Mouse (Mus musculus): ENCODE measurements around the gene Ppp1r12b. TPM values are rescaled to one million over a fixed set of nuclear protein-coding genes. Genes with fewer than 3 reads are reported as not detected.
"Not testable (repeated sequence)": the region's sequence is repeated elsewhere in the genome, so short reads cannot be mapped to it uniquely, and the experiment has no call there.

Gene Ppp1r12b
- polyA plus RNA-seq, 1 experiment from 2014 or later = 5.4 TPM

DNA sequence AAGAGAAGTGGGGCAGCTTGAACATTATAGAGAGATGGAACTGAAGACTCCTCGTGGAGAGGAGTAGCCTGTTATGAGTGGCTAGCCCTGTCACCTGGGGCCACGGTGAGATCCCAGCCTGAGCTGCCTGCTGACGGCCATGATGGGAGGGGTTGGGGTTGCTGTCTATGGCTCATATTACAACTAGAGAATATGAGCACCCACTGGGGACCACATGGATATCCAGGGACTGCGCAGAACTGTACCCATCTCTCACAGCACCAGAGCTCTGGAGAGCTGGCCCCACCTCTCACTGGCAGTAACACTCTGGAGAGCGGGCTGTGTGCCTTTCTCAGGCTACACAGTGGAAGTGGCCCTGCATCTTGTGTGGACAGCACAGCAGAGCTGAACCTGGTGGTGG lies 104.5 kb downstream of the Ppp1r12b start:
- no peak for TF ChIP-seq CTCF (IDR thresholded peaks at IDR 0.05)
- no peak for TF ChIP-seq EP300 (IDR thresholded peaks at IDR 0.05)
- Histone ChIP-seq H3K9me3 (ENCODE audit: low read length) (no peaks in the 10 kb centered on the region), H3K4me2 (replicated peaks; ENCODE audit: low read depth, low read length) (no peak overlapping the region), H3K9ac (replicated peaks; ENCODE audit: low read depth) (no peak overlapping the region), H3K4me3 (ENCODE audit: low read depth, low read length) (no peak overlapping the region), H3K27me3 (replicated peaks; ENCODE audit: insufficient read depth, low read length) (no peaks in the 10 kb centered on the region), H3K4me1 (ENCODE audit: insufficient read depth, low read depth, low read length) (no peaks in the 10 kb centered on the region), H3K27ac (ENCODE audit: low read length) (no peak overlapping the region), H3K36me3 (ENCODE audit: insufficient read depth, low read length) (no peaks in the 10 kb centered on the region)
- DNase-seq (ENCODE audit: low spot score) (no peak), ATAC-seq (no peak)
- WGBS = 83% methylated on average over 5 of the region's 5 CpGs

DNA sequence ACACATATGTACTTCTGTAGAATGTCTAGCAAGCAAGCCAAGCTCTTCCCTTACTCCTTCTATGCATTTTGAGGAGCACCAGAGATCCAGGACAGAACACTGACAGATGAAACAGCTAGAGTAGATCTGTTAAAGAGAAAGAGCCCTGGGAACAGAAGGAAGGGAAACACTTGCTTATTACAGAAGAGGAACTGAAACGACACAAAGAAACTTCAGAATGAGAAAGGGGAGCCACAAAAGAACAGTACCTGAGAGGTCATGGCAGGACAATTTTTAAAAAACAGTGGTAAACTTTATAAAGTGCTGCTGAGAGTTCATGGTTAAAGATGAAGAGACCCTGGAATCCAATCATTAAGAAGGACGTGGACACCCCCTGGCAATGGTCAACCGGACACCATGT lies 105.4 kb downstream of the Ppp1r12b start:
- H3K4me1 ChIP-seq (ENCODE audit: insufficient read depth, low read depth, low read length) = no peaks in the 10 kb centered on the region
- no peaks in the 10 kb centered on the region for H3K36me3 ChIP-seq (ENCODE audit: insufficient read depth, low read length)
- TF ChIP-seq CTCF (IDR thresholded peaks at IDR 0.05) (no peak), EP300 (IDR thresholded peaks at IDR 0.05) (no peak)
- no peak overlapping the region for H3K4me3 ChIP-seq (ENCODE audit: low read depth, low read length)
- no peaks in the 10 kb centered on the region for H3K9me3 ChIP-seq (ENCODE audit: low read length)
- no peak overlapping the region for H3K27ac ChIP-seq (ENCODE audit: low read length)
- ATAC-seq = no peak
- 95% methylated on average over 3 of the region's 3 CpGs for WGBS
- H3K9ac ChIP-seq (replicated peaks; ENCODE audit: low read depth) = no peak overlapping the region
- no peaks in the 10 kb centered on the region for H3K27me3 ChIP-seq (replicated peaks; ENCODE audit: insufficient read depth, low read length)
- no peak for DNase-seq (ENCODE audit: low spot score)
- H3K4me2 ChIP-seq (replicated peaks; ENCODE audit: low read depth, low read length) = no peak overlapping the region

DNA sequence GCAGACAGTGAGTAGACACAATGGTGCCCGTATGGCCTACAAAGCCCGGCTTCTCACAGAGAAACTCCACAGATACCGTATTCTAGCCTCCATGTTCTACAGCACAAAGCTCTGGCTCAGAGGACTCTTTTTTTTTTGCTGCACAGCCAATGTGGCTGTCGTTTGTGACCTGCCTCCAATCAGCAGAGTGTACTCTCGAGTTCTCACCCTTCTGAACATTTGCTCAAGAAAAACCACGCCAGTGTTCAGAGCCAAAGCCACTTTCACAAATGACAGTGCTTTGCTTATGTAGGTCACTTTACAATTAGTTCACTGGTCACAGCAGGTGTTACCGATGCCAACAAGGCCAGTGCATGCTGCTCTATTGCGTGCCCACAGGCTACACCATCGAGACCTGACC lies 107.9 kb downstream of the Ppp1r12b start:
- Histone ChIP-seq H3K36me3 (ENCODE audit: insufficient read depth, low read length) (no peaks in the 10 kb centered on the region), H3K4me2 (replicated peaks; ENCODE audit: low read depth, low read length) (no peak overlapping the region), H3K27me3 (replicated peaks; ENCODE audit: insufficient read depth, low read length) (no peaks in the 10 kb centered on the region), H3K4me1 (ENCODE audit: insufficient read depth, low read depth, low read length) (no peaks in the 10 kb centered on the region), H3K9me3 (ENCODE audit: low read length) (no peaks in the 10 kb centered on the region), H3K27ac (ENCODE audit: low read length) (no peak overlapping the region), H3K9ac (replicated peaks; ENCODE audit: low read depth) (no peak overlapping the region), H3K4me3 (ENCODE audit: low read depth, low read length) (no peak overlapping the region)
- 81% methylated on average over 9 of the region's 9 CpGs for WGBS
- ATAC-seq (no peak), DNase-seq (ENCODE audit: low spot score) (no peak)
- TF ChIP-seq EP300 (IDR thresholded peaks at IDR 0.05) = no peak
- no peak for TF ChIP-seq CTCF (IDR thresholded peaks at IDR 0.05)

DNA sequence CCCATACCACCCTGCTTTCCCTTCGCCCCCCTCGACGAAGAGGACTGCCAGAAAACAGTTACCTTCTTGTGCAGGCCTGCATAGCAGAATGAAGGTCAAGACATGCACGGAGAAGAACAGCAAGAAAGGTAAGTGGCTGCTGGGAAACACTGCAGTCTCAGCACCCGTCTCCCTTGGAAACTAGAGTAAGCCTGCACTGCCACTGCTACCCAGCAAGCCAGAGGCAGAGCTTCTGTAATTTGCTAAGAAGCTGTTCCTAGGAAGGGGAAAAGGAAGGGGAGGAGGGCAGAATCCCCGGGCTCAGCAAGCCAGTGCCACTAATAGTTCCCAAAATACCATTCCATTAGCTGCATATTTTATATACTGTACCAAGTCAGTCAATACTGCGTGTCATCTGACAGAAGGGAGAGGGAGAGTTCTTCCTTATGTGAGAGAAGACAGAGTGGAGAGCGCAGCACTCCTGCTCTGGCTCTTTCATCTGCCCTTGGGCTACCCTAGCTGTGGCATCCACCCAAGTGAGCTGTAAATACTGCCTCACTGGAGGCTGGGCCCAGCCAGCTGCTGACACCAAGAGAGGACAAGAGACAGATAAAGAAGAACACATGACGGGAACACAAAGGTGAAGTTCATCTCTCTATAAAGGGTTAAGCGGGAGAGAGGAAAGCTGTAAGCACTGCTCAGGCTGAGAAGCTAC lies 109.3 kb downstream of the Ppp1r12b start:
- H3K27ac ChIP-seq (ENCODE audit: low read length) = no peak overlapping the region
- ATAC-seq (no peak), DNase-seq (ENCODE audit: low spot score) (no peak)
- no peaks in the 10 kb centered on the region for H3K4me1 ChIP-seq (ENCODE audit: insufficient read depth, low read depth, low read length)
- WGBS = 78% methylated on average over 10 of the region's 10 CpGs
- no peaks in the 10 kb centered on the region for H3K9me3 ChIP-seq (ENCODE audit: low read length)
- H3K9ac ChIP-seq (replicated peaks; ENCODE audit: low read depth) = no peak overlapping the region
- H3K4me3 ChIP-seq (ENCODE audit: low read depth, low read length) = no peak overlapping the region
- no peaks in the 10 kb centered on the region for H3K27me3 ChIP-seq (replicated peaks; ENCODE audit: insufficient read depth, low read length)
- TF ChIP-seq CTCF (IDR thresholded peaks at IDR 0.05) (no peak), EP300 (IDR thresholded peaks at IDR 0.05) (no peak)
- H3K4me2 ChIP-seq (replicated peaks; ENCODE audit: low read depth, low read length) = no peak overlapping the region
- H3K36me3 ChIP-seq (ENCODE audit: insufficient read depth, low read length) = no peaks in the 10 kb centered on the region

DNA sequence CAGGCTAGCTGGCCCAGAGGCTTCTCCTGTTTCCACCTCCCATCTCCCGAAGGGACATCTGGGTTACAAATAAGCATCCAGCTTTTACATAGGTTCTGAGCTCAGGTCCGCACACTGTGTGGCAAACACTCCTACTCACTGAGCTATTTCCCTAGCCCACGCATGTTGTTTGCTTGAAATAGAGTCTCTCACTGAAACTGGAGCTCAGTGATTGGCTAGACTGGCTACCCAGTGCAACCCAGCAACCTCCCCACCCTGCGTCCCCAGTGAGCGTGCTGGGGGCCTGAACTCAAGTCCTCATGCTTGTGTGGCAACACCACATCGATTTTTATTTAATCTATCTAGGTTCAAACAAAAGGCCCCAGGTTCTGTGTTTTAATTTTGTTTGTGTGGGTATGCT lies 112.4 kb downstream of the Ppp1r12b start:
- Histone ChIP-seq H3K36me3 (ENCODE audit: insufficient read depth, low read length) (no peaks in the 10 kb centered on the region; the same call in 1 of the 2 replicates), H3K9ac (replicated peaks; ENCODE audit: low read depth) (no peak overlapping the region), H3K4me3 (ENCODE audit: low read depth, low read length) (no peak overlapping the region), H3K27me3 (replicated peaks; ENCODE audit: insufficient read depth, low read length) (no peaks in the 10 kb centered on the region), H3K4me1 (ENCODE audit: insufficient read depth, low read depth, low read length) (no peaks in the 10 kb centered on the region), H3K4me2 (replicated peaks; ENCODE audit: low read depth, low read length) (no peak overlapping the region), H3K27ac (ENCODE audit: low read length) (no peak overlapping the region), H3K9me3 (ENCODE audit: low read length) (no peaks in the 10 kb centered on the region)
- 86% methylated on average over 6 of the region's 6 CpGs for WGBS
- no peak for TF ChIP-seq EP300 (IDR thresholded peaks at IDR 0.05)
- TF ChIP-seq CTCF (IDR thresholded peaks at IDR 0.05) = no peak
- no peak for ATAC-seq
- DNase-seq (ENCODE audit: low spot score) = no peak

DNA sequence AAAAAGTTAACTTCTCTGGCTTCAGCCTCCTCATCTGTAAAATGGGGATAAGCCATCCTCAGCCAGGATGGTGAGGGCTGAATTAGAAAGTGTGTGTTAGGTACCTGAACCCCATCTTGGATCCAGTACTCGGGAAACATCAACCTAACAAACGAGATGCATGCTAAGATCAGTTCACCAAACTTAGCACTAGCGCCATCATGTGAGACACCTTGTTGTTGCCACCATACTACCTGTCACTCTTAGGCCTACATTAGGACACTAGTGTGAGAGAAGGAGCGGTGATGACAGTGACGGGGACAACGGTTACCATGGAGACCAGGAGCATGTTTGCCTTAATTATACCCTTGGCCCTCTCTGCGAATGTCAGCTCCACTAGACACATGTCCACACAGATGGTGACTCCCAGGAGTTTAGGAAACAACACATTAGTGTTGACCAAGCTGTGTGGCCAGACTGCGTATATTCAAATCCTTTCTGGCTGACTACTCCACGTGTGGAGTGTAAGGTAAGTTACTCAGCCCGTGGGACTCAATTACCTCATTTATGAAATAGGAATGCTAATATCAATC lies 118.7 kb downstream of the Ppp1r12b start:
- Histone ChIP-seq H3K36me3 (ENCODE audit: insufficient read depth, low read length) (peaks cover 19% of the 10 kb centered on the region), H3K27ac (ENCODE audit: low read length) (no peak overlapping the region), H3K9me3 (ENCODE audit: low read length) (no peaks in the 10 kb centered on the region), H3K27me3 (replicated peaks; ENCODE audit: insufficient read depth, low read length) (no peaks in the 10 kb centered on the region), H3K4me2 (replicated peaks; ENCODE audit: low read depth, low read length) (no peak overlapping the region), H3K9ac (replicated peaks; ENCODE audit: low read depth) (no peak overlapping the region), H3K4me3 (ENCODE audit: low read depth, low read length) (no peak overlapping the region), H3K4me1 (ENCODE audit: insufficient read depth, low read depth, low read length) (no peaks in the 10 kb centered on the region)
- WGBS = 80% methylated on average over 10 of the region's 10 CpGs
- TF ChIP-seq CTCF (IDR thresholded peaks at IDR 0.05) (peak; percentile 41), EP300 (IDR thresholded peaks at IDR 0.05) (no peak)
- ATAC-seq (no peak), DNase-seq (ENCODE audit: low spot score) (no peak)

DNA sequence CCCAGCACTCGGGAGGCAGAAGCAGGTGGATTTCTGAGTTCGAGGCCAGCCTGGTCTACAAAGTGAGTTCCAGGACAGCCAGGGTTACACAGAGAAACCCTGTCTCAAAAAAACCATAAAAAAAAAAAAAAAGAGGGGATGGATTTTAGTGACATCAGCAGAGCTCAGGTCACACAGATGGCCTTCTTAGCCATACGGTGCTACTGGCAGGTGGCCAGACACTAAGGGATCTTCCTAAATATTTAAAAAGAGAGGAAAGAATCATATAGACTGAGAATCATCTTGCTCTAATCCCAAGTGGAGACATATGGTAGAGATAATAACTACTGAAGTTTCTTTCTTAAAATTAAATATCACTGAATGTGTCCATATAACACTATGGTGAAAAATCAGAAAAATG lies 124.9 kb downstream of the Ppp1r12b start:
- not testable (repeated sequence) for H3K27me3 ChIP-seq (replicated peaks; ENCODE audit: insufficient read depth, low read length); ATAC-seq; H3K27ac ChIP-seq (ENCODE audit: low read length); H3K4me2 ChIP-seq (replicated peaks; ENCODE audit: low read depth, low read length); H3K4me1 ChIP-seq (ENCODE audit: insufficient read depth, low read depth, low read length); H3K4me3 ChIP-seq (ENCODE audit: low read depth, low read length); H3K9me3 ChIP-seq (ENCODE audit: low read length); H3K36me3 ChIP-seq (ENCODE audit: insufficient read depth, low read length); H3K9ac ChIP-seq (replicated peaks; ENCODE audit: low read depth); DNase-seq (ENCODE audit: low spot score)
- WGBS = 72% methylated on average over 3 of the region's 3 CpGs
